Mouse (Mus musculus): Measurements from ENCODE around the gene Mpl.

The Mpl gene

GRCm38 (mm10) chr4:118457345-118457975 is at the start of gene Mpl:
Mpl (minus strand) TSS chr4:118457513.
- DNase-seq (ENCODE audit: extremely low spot score, low spot score) = no peak

- DNase-seq (ENCODE audit: extremely low spot score, low spot score) = no peak
Measured at GRCm38 (mm10) chr4:118505551-118505950, 48.2 kb upstream of the Mpl start.

GRCm38 (mm10) chr4:118500792-118501191 is 43.5 kb upstream of the Mpl start:
- DNase-seq (ENCODE audit: extremely low spot score, low spot score) = no peak

- DNase-seq (ENCODE audit: extremely low spot score, low spot score) = no peak
Measured at GRCm38 (mm10) chr4:118500171-118500724, 42.9 kb upstream of the Mpl start.

- no peak for DNase-seq (ENCODE audit: extremely low spot score, low spot score)
Measured at GRCm38 (mm10) chr4:118490461-118490860, 33.1 kb upstream of the Mpl start.

GRCm38 (mm10) chr4:118489717-118490132 is 32.4 kb upstream of the Mpl start, which contains the start of gene Tie1:
Tie1 (minus strand) TSS chr4:118490061.
- no peak for DNase-seq (ENCODE audit: extremely low spot score, low spot score)

- DNase-seq (ENCODE audit: extremely low spot score, low spot score) = peak; percentile 57
Measured at GRCm38 (mm10) chr4:118476773-118477530, 19.6 kb upstream of the Mpl start.

GRCm38 (mm10) chr4:118472687-118473086 is 15.4 kb upstream of the Mpl start:
- no peak for DNase-seq (ENCODE audit: extremely low spot score, low spot score)

- DNase-seq (ENCODE audit: extremely low spot score, low spot score) = peak; percentile 32
Measured at GRCm38 (mm10) chr4:118471281-118471680, 14.0 kb upstream of the Mpl start.

GRCm38 (mm10) chr4:118465697-118466163 is 8.4 kb upstream of the Mpl start:
- DNase-seq (ENCODE audit: extremely low spot score, low spot score) = peak; percentile 50

GRCm38 (mm10) chr4:118464956-118465355 is 7.6 kb upstream of the Mpl start:
- DNase-seq (ENCODE audit: extremely low spot score, low spot score) = no peak

GRCm38 (mm10) chr4:118446415-118447153 is 10.7 kb downstream of the Mpl start:
- peak; percentile 35 for DNase-seq (ENCODE audit: extremely low spot score, low spot score)

GRCm38 (mm10) chr4:118445781-118446414 is 11.4 kb downstream of the Mpl start:
- DNase-seq (ENCODE audit: extremely low spot score, low spot score) = peak; percentile 65

GRCm38 (mm10) chr4:118445088-118445487 is 12.2 kb downstream of the Mpl start:
- DNase-seq (ENCODE audit: extremely low spot score, low spot score) = no peak

- peak; percentile 60 for DNase-seq (ENCODE audit: extremely low spot score, low spot score)
Measured at GRCm38 (mm10) chr4:118437829-118438253, 19.5 kb downstream of the Mpl start.

GRCm38 (mm10) chr4:118436820-118437603 is 20.3 kb downstream of the Mpl start, which contains the start of gene Cdc20:
Cdc20 (minus strand) TSS chr4:118437352.
- peak; percentile 89 for DNase-seq (ENCODE audit: extremely low spot score, low spot score)

- no peak for DNase-seq (ENCODE audit: extremely low spot score, low spot score)
Measured at GRCm38 (mm10) chr4:118432332-118432731, 25.0 kb downstream of the Mpl start.

GRCm38 (mm10) chr4:118429215-118429895 is 28.0 kb downstream of the Mpl start:
- no peak for DNase-seq (ENCODE audit: extremely low spot score, low spot score)

- DNase-seq (ENCODE audit: extremely low spot score, low spot score) = no peak
Measured at GRCm38 (mm10) chr4:118428531-118429214, 28.6 kb downstream of the Mpl start.

Data from neural tube, embryonic 10.5 days (tissue).